Mouse (Mus musculus) c-Kit-positive CD71-positive TER-119-positive erythroid progenitor cells, embryonic 14.5 days (primary cell): ENCODE measurements around the gene Cox20.
A peak's percentile ranks its signal among the peaks of the same experiment; 100 is the strongest.
"Not testable (repeated sequence)": the region's sequence is repeated elsewhere in the genome, so short reads cannot be mapped to it uniquely, and the experiment has no call there.

Experiments
- DNase-seq: peaks from one replicate; pipeline ENCODE4 v3.0.0-alpha.2; 2013; ENCODE audit warnings: low spot score

Gene Cox20

GRCm38 (mm10) chr1:178320038-178320722 lies 1.2 kb downstream of the Cox20 start:
- no peak for DNase-seq

- no peak for DNase-seq
Measured at GRCm38 (mm10) chr1:178320723-178321590, 2.0 kb downstream of the Cox20 start.

DNA sequence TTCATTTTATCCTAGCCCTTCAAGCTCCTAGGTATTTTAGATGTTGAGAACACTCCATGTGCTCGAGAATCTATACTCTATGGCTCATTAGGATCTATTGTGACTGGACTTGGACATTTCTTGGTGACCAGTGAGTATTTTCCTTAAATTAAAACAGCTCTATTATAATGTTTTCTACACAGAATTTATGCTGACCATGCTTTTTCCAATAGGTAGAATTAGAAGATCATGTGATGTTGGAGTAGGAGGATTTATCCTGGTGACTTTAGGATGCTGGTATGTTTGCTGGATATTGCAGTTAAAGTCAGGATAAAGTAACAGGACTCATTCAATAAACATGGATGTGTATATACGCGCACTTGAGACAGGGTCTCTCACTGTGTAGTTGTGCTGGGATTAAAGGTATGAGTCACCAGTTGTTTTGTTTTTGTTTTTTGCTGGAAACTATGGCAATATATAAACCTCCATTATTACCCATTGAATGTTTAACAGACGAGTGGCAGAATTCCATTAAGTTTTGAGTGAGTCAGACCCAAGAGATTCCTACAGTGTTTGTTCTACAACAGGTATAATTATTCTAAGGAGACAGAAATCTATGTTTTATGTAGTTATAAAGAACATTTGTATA lies 2.9 kb downstream of the Cox20 start:
- no peak for DNase-seq

GRCm38 (mm10) chr1:178323235-178323634 lies 4.3 kb downstream of the Cox20 start:
- DNase-seq, result no peak

- no peak for DNase-seq
Measured at GRCm38 (mm10) chr1:178324568-178324967, 5.6 kb downstream of the Cox20 start.

DNA sequence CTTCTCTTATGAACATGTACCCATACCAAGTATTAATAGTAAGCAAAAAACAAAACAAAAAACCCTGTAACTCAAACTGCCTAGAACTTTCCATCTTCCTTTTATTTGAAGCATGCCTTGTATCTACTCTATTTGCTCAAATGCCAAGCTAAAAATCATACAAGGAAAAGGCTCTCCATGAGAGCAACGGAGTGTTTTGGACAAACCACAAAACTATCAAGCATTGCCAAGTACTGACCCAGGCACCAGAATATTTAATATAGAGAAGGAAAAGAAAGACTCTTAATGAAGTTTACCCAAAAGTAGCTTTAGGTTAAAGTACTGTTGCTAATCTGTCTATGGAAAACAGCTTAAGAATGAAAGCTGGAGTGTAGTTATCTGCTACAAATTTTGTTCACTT lies 7.4 kb downstream of the Cox20 start:
- no peak for DNase-seq

GRCm38 (mm10) chr1:178326950-178327349 lies 8.0 kb downstream of the Cox20 start:
- DNase-seq, result no peak

DNA sequence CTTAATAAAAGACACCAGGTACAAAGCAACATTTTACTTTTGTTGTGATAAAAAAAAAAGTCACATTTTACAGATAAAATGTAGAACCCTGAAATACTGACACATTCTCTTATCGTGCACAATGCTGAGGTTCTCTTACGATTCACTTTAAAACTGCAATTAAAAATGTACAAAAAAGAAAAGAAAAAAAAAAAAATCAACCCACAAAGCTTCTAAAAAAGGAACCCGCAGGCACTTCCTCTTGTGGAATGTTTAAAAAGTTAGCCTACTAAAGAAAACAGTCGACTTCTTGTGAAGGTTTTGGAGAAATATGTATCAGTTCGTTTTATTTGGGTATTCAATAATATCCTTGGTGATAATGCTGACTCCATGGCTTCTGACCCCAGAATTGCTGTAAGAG lies 10.1 kb downstream of the Cox20 start:
- no peak for DNase-seq

- DNase-seq, result no peak
Measured at GRCm38 (mm10) chr1:178329946-178330345, 11.0 kb downstream of the Cox20 start.

DNA sequence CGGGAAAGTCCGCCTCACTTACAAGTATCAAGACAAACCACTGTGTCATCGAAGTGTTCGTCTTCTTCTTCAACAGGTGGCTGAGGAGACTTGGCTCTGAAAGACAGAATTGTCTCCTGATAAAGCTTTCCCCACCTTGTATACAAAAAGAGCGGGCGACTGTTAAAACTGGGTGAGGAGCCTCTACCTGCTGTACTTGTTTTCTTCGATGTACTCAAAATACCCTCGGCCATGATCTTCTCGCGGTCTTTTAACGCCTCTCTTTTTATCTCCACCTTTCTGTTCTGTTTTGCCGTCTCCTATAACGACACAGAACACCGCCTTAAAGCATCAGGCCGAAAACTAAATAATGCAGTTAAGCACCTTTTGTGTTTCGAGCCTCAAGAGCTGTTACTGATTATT lies 16.9 kb downstream of the Cox20 start:
- DNase-seq, result peak; percentile 53

- DNase-seq, result peak; percentile 87
Measured at GRCm38 (mm10) chr1:178336289-178336775, 17.4 kb downstream of the Cox20 start.

GRCm38 (mm10) chr1:178336777-178337481 lies 18.0 kb downstream of the Cox20 start:
- DNase-seq, result no peak

DNA sequence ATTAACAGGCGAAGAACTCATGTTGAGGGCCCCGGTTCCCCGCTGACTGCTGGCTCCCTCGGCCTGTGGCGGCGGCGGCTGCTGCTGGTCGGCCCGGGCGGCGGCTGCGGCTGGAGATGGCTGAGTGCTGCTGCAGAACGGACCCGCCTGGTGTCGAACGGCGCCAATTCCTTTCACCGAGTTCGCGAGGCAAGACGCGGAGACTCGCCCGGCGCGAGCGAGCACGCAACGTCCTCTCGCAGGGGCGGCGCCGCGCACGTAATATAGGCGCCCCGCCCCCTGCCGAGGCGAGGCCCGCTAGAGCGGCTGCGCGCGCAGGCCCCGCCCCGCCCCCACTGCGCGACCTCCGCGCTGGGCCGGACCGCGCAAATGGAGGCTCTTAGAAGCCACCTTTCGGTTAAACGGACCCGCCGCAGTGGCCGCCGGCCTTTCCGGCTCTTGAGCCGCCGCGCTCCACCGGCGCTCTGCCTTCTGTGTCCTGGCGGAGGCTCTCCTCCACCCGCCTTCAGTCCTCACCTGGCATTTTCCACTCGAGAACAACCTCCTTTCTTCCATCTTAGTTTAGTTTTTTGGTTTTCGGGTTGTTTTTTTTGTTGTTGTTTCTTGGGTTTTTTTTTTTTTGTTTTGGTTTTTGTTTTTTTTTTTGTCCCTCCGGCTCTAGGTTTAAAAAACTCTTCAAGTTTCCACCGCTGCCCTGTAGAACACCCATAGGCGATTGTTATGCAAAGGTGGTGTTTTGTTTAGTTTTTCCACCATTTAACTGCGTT lies 18.8 kb downstream of the Cox20 start, which contains the start of gene Hnrnpu:
Gene Hnrnpu (minus strand): TSS at position 247 of the 767 bp plus-strand sequence.
- DNase-seq, result peak; percentile 89

DNA sequence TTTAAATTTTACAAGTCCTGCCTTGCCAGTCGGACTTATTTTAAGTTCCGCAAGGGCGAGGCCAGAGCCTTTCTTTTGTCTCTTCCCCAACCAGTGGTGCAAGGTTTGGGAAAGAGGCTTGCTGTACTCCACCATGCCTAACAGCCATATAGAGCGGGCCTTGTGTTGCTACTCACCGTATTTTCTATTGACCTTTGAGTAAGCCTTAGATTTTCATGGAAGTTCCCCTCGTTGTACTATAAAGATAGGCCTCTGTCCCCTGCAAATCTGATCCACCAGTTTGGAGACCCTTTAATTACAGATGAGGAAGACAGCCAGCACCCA lies 19.4 kb downstream of the Cox20 start:
- no peak for DNase-seq

DNA sequence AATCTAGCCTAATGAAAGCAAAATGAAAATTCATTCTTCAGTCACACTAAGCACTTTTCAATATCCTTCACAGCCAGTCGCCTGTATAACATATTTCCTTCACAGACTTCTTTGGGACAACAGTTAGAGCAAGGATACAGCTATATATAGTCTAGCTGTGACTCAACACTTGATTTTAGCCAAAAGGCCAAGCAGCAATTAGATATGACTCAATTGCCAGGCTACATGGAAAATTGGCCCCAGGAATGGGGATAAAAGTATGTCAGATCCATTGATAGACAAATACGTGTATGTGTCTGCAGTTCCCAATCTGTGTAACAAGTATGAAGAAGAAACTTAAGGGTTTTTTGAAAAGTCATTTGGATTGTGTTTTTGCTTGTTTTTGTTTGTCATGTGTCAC lies 21.3 kb downstream of the Cox20 start:
- no peak for DNase-seq

DNA sequence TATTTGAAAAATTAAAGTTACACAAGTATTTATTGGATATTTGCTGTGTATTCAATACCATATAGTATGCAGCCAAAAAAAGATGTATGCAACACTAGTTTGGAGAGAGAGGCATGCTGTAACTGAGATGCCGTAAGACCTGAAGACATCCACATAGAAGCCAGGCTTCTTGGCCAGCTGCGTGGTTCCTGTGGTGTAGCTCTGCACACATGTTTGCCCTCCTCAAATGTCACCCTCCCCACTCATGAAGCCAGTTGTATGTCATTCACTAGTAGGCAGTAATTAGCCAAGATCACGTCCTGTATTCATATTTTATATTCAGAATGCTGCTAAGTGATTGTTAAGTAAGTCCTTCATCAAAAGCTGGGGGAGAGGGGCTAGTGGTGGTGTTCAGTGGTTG lies 22.5 kb downstream of the Cox20 start:
- DNase-seq, result no peak

DNA sequence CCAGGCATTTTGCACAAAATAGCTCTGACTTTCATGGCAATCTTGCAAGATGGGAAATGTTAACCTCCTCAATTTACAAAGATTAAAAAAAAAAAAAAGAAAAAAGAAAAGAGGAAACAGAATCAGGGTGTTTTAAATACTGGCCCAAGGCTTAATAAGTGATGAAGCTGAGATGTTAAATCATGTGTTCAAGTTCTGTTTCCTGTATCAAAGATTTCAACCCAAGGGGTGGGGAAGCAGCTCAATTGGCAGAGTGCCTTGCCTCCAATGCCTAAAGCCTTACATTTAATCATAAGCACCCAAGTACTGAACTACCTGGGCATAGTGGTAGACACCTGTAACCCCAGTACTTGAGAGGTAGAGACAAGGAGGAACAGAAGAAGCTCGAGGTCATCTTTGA lies 23.1 kb downstream of the Cox20 start:
- DNase-seq, result no peak

- no peak for DNase-seq
Measured at GRCm38 (mm10) chr1:178342612-178343011, 23.7 kb downstream of the Cox20 start.

- DNase-seq, result not testable (repeated sequence)
Measured at GRCm38 (mm10) chr1:178344071-178344805, 25.3 kb downstream of the Cox20 start.

GRCm38 (mm10) chr1:178350792-178351191 lies 31.9 kb downstream of the Cox20 start:
- no peak for DNase-seq

- no peak for DNase-seq
Measured at GRCm38 (mm10) chr1:178351643-178352042, 32.7 kb downstream of the Cox20 start.
